Mouse (Mus musculus) left cerebral cortex, adult 18-20 months (tissue): ENCODE measurements at regions not wholly inside any gene's neighbourhood (a gene's known extent, or its start where the extent isn't known, plus 50 kb on each side); places are given as distances from the start of the nearest gene placed in this dataset.
A peak's percentile ranks its signal among the peaks of the same experiment; 100 is the strongest.

Source experiments
- DNase-seq, 2 experiments: peaks; one replicate each; pipeline ENCODE4 v3.0.0; 2021 to 2022; ENCODE audit warnings: low spot score in 2 of 2, mixed read lengths in 1 of 2

DNA sequence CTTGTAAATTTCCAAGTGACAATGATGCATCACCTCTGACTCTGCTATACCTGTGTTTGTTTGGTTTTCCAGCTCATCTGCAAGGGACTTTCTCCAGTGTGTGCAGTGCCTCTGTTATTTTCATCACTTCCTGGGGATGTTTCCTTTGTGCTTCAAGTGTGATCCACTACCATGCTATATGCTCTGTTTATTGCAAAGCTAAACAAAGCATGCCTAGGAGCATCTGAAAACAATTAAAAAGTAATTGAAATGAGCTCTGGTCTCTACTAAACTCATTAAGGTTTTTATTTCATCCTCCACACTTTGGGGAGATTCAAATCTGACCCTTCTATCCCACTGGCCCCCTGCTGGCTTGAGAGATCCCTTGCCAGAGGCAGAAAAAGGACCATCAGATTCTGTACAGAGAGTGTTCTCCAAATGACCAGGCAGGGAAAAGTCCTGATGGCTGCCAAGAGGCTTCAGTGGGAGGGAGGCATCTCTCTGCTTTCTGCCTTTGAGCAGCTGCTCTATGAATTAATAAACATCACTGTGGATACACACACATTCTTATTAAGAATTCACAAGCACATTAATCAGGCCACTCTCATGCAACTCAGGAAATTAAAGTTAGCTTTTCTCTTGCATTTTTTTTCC, 57.0 kb downstream of the Amd2 start:
- DNase-seq = no peak

DNA sequence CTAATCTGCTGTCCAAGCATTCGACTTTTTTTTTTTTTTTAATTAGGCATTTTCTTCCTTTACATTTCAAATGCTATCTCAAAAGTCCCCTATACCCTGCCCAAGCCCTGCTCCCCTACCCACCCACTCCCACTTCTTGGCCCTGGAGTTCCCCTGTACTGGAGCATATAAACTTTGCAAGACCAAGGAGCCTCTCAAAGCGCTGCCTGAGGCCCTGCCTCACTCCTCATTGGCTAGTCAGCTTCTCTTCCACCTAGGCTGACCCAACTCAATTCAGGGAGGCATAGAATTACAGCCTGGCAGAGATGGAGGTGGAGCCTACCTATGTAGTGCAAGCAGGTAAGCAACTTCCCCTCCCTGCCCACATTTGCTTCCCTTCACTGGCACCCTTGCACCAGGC, 61.8 kb downstream of the Amd2 start:
- peak in 1 of 2 experiments; percentile 0 for DNase-seq

DNA sequence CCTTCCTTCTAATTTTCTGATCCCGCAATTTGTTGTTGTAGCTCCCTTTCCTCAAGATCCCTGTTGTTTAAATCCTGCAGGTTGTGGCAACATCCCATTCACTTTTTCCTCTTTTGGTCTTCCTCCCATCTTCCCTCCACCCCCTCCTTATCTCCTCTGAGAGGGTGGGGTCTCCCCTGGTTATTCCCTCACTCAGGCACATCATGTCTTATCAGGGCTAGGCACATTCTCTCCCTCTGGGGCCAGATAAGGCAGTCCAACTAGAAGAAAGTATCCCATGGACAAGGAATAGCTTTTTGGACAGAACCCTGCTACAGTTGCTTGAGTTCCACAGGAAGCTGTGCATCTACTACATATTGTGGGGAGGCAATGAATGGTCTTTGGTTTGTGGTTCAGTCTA, 90.8 kb downstream of the Amd2 start:
- DNase-seq = no peak

DNA sequence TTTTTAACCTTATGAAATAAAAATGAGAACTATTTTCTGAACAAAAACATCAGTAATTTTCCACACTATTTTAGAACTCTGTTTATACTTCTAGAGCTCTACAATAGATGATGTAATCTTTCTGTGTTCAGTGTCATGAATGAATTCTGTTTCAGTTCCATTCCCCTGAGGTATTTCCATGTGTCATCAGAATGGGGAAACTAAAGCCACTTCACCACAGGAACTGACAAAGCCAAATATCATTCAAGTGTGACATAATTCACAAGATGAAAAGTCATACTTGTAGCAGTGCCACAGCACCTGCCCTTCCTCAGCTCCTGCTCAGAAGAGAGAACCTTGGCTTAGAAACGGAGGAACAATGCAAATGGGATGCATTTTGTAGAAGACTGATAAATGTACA, 125.4 kb downstream of the Amd2 start:
- no peak for DNase-seq
